Mouse (Mus musculus) myocyte (in vitro differentiated cells): Measurements from ENCODE around the gene Rnf115. TPM values are rescaled to one million over a fixed set of nuclear protein-coding genes. Genes with fewer than 3 reads are reported as not detected.
A peak's percentile ranks its signal among the peaks of the same experiment; 100 is the strongest.

ENCODE experiments used
- H3K27me3 ChIP-seq: one replicate; pipeline ENCODE4 v1.6.1; 2011; ENCODE audit not compliant: control insufficient read depth, insufficient read depth, insufficient read length
- H3K36me3 ChIP-seq: one replicate; pipeline ENCODE4 v1.6.1; 2011; ENCODE audit not compliant: control insufficient read depth, insufficient read depth
- H3K4me2 ChIP-seq: one replicate; pipeline ENCODE4 v1.6.1; 2011; ENCODE audit warnings: low read depth, control low read depth
- H3K4me3 ChIP-seq: one replicate; pipeline ENCODE4 v1.5.1; 2011; ENCODE audit warnings: mild to moderate bottlenecking, control low read depth, moderate library complexity
- H3K79me2 ChIP-seq: one replicate; pipeline ENCODE4 v1.6.1; 2011; ENCODE audit not compliant: control insufficient read depth, insufficient read depth
- H3ac ChIP-seq: one replicate; pipeline ENCODE4 v1.6.1; 2011; ENCODE audit not compliant: control insufficient read depth, insufficient read length
- CEBPB ChIP-seq: IDR thresholded peaks from 2 replicates; pipeline ENCODE4 v1.6.1; 2011; ENCODE audit warnings: mild to moderate bottlenecking, moderate library complexity; ENCODE audit not compliant: poor library complexity, insufficient read depth, severe bottlenecking
- E2F4 ChIP-seq: IDR thresholded peaks from one replicate; pipeline ENCODE4 v1.6.1; 2011; ENCODE audit warnings: mild to moderate bottlenecking, control low read depth, moderate library complexity; ENCODE audit not compliant: insufficient read depth
- MAX ChIP-seq: IDR thresholded peaks from one replicate; pipeline ENCODE4 v1.6.1; 2011; ENCODE audit warnings: low read depth, mild to moderate bottlenecking, control low read depth
- MYOD1 ChIP-seq, 3 experiments: IDR thresholded peaks; one replicate each; pipeline ENCODE4 v1.6.1; 2011; ENCODE audit warnings: control low read depth in 2 of 3, low read depth in 2 of 3, mild to moderate bottlenecking in 2 of 3, moderate library complexity in 1 of 3; ENCODE audit not compliant: insufficient read length in 2 of 3, control insufficient read depth in 1 of 3
- MYOG ChIP-seq, 3 experiments: IDR thresholded peaks; one replicate each; pipeline ENCODE4 v1.6.1; 2011; ENCODE audit warnings: control low read depth in 2 of 3, low read depth in 2 of 3, mild to moderate bottlenecking in 2 of 3; ENCODE audit not compliant: insufficient read length in 2 of 3, control insufficient read depth in 1 of 3, insufficient read depth in 1 of 3
- POLR2A ChIP-seq: IDR thresholded peaks from one replicate; pipeline ENCODE4 v1.6.1; 2011; ENCODE audit warnings: low read depth, mild to moderate bottlenecking, control low read depth, moderate library complexity; ENCODE audit not compliant: insufficient read length
- POLR2AphosphoS2 ChIP-seq: IDR thresholded peaks from one replicate; pipeline ENCODE4 v1.6.1; 2011; ENCODE audit warnings: low read depth, control low read depth; ENCODE audit not compliant: insufficient read length
- REST ChIP-seq: IDR thresholded peaks from one replicate; pipeline ENCODE4 v1.6.1; 2011; ENCODE audit warnings: mild to moderate bottlenecking, control low read depth, moderate library complexity; ENCODE audit not compliant: insufficient read depth, insufficient read length
- SRF ChIP-seq: IDR thresholded peaks from one replicate; pipeline ENCODE4 v1.6.1; 2011; ENCODE audit warnings: low read depth; ENCODE audit not compliant: control insufficient read depth, insufficient read length
- TCF12 ChIP-seq: IDR thresholded peaks from one replicate; pipeline ENCODE4 v1.6.1; 2011; ENCODE audit warnings: mild to moderate bottlenecking, control low read depth; ENCODE audit not compliant: poor library complexity, insufficient read depth, severe bottlenecking
- TCF3 ChIP-seq: IDR thresholded peaks from one replicate; pipeline ENCODE4 v1.6.1; 2011; ENCODE audit warnings: low read depth, control low read depth; ENCODE audit not compliant: insufficient read length
- USF1 ChIP-seq: IDR thresholded peaks from one replicate; pipeline ENCODE4 v1.6.1; 2011; ENCODE audit warnings: low read depth, mild to moderate bottlenecking, control low read depth, moderate library complexity
- polyA plus RNA-seq: library from polyadenylated mRNA; unstranded; fragments of >200 nt; fragmentation: generic; extraction: Trizol; gene quantifications from one replicate; pipeline ENCODE4 v1.2.1, GENCODE M21; 2012; ENCODE audit warnings: missing spikeins

The Rnf115 gene
- polyA plus RNA-seq, 1 experiment: 10.1 TPM

- Histone ChIP-seq H3K4me2 (no peak overlapping the region), H3K36me3 (peaks cover 18% of the 10 kb centered on the region), H3K79me2 (no peaks in the 10 kb centered on the region), H3K4me3 (no peak overlapping the region), H3ac (no peak overlapping the region), H3K27me3 (no peaks in the 10 kb centered on the region)
- no peak for TF ChIP-seq MYOG (IDR thresholded peaks at IDR 0.05; ENCODE audit: control insufficient read depth in 1 of 3, insufficient read depth in 1 of 3, insufficient read length in 2 of 3, low read depth in 2 of 3)
- no peak for TF ChIP-seq TCF3
- TF ChIP-seq TCF12: no peak
- TF ChIP-seq USF1: no peak
- no peak for TF ChIP-seq MYOD1 (IDR thresholded peaks at IDR 0.05; ENCODE audit: control insufficient read depth in 1 of 3, insufficient read length in 2 of 3, low read depth in 2 of 3)
- no peak for TF ChIP-seq SRF
- TF ChIP-seq POLR2AphosphoS2: no peak
- no peak for TF ChIP-seq MAX
- TF ChIP-seq POLR2A: no peak
- no peak for TF ChIP-seq E2F4
- no peak for TF ChIP-seq CEBPB
- TF ChIP-seq REST: no peak
Observed at GRCm38 (mm10) chr3:96777120-96777519, 49.7 kb downstream of the Rnf115 start.

GRCm38 (mm10) chr3:96782236-96782635 lies 54.8 kb downstream of the Rnf115 start:
- H3K27me3 ChIP-seq: no peaks in the 10 kb centered on the region
- H3K4me2 ChIP-seq: no peak overlapping the region
- no peak overlapping the region for H3ac ChIP-seq
- H3K36me3 ChIP-seq: peaks cover 33% of the 10 kb centered on the region
- H3K4me3 ChIP-seq: no peak overlapping the region
- no peaks in the 10 kb centered on the region for H3K79me2 ChIP-seq
- TF ChIP-seq POLR2AphosphoS2 (no peak), MYOD1 (IDR thresholded peaks at IDR 0.05; ENCODE audit: control insufficient read depth in 1 of 3, insufficient read length in 2 of 3, low read depth in 2 of 3) (no peak), E2F4 (no peak), CEBPB (no peak), TCF12 (no peak), MYOG (IDR thresholded peaks at IDR 0.05; ENCODE audit: control insufficient read depth in 1 of 3, insufficient read depth in 1 of 3, insufficient read length in 2 of 3, low read depth in 2 of 3) (no peak), MAX (no peak), SRF (no peak)

- no peak for TF ChIP-seq CEBPB
- TF ChIP-seq POLR2AphosphoS2: no peak
- no peak for TF ChIP-seq TCF3
- no peak for TF ChIP-seq TCF12
- no peak for TF ChIP-seq MYOG (IDR thresholded peaks at IDR 0.05; ENCODE audit: control insufficient read depth in 1 of 3, insufficient read depth in 1 of 3, insufficient read length in 2 of 3, low read depth in 2 of 3)
- no peak for TF ChIP-seq MYOD1 (IDR thresholded peaks at IDR 0.05; ENCODE audit: control insufficient read depth in 1 of 3, insufficient read length in 2 of 3, low read depth in 2 of 3)
- no peak for TF ChIP-seq E2F4
- no peak for TF ChIP-seq REST
- TF ChIP-seq SRF: no peak
- no peak for TF ChIP-seq MAX
- TF ChIP-seq POLR2A: no peak
- no peak for TF ChIP-seq USF1
- peaks cover 28% of the 10 kb centered on the region for H3K36me3 ChIP-seq
Observed at GRCm38 (mm10) chr3:96787784-96788183, 60.3 kb downstream of the Rnf115 start.

GRCm38 (mm10) chr3:96788506-96788905 lies 61.0 kb downstream of the Rnf115 start:
- H3ac ChIP-seq: no peak overlapping the region
- no peaks in the 10 kb centered on the region for H3K79me2 ChIP-seq
- TF ChIP-seq CEBPB: no peak
- no peak for TF ChIP-seq POLR2A
- no peak for TF ChIP-seq USF1
- no peak for TF ChIP-seq SRF
- TF ChIP-seq POLR2AphosphoS2: no peak
- TF ChIP-seq MYOG (IDR thresholded peaks at IDR 0.05; ENCODE audit: control insufficient read depth in 1 of 3, insufficient read depth in 1 of 3, insufficient read length in 2 of 3, low read depth in 2 of 3): peak; percentile 66 to 87 (median 74)
- TF ChIP-seq TCF12: no peak
- peak; percentile 13 to 72 (median 39) for TF ChIP-seq MYOD1 (IDR thresholded peaks at IDR 0.05; ENCODE audit: control insufficient read depth in 1 of 3, insufficient read length in 2 of 3, low read depth in 2 of 3)
- no peak for TF ChIP-seq MAX
- TF ChIP-seq TCF3: no peak
- no peak for TF ChIP-seq REST
- no peak overlapping the region for H3K4me3 ChIP-seq
- H3K4me2 ChIP-seq: no peak overlapping the region
- H3K36me3 ChIP-seq: peaks cover 28% of the 10 kb centered on the region
- H3K27me3 ChIP-seq: no peaks in the 10 kb centered on the region

More at GRCm38 (mm10) chr3:96787784-96788183, 60.3 kb downstream of the Rnf115 start:
- Histone ChIP-seq H3K79me2 (no peaks in the 10 kb centered on the region), H3K4me3 (no peak overlapping the region), H3ac (no peak overlapping the region), H3K27me3 (no peaks in the 10 kb centered on the region), H3K4me2 (no peak overlapping the region)

GRCm38 (mm10) chr3:96800254-96800653 lies 72.8 kb downstream of the Rnf115 start:
- Histone ChIP-seq H3K4me3 (no peak overlapping the region), H3K27me3 (no peaks in the 10 kb centered on the region), H3K36me3 (no peaks in the 10 kb centered on the region), H3K4me2 (no peak overlapping the region), H3K79me2 (no peaks in the 10 kb centered on the region), H3ac (no peak overlapping the region)
- TF ChIP-seq MAX (no peak), E2F4 (no peak)
